Mouse (Mus musculus): Measurements from ENCODE around the gene Psmd1. TPM values are rescaled to one million over a fixed set of nuclear protein-coding genes. Genes with fewer than 3 reads are reported as not detected.
A peak's percentile ranks its signal among the peaks of the same experiment; 100 is the strongest.

Gene Psmd1
- polyA plus RNA-seq, 1 experiment from 2014 or later, result 182 TPM

- Histone ChIP-seq H3K9ac (no peak overlapping the region), H3K27ac (no peak overlapping the region), H3K27me3 (no peaks in the 10 kb centered on the region), H3K9me3 (replicated peaks) (no peaks in the 10 kb centered on the region), H3K4me2 (no peak overlapping the region), H3K36me3 (peaks cover 33% of the 10 kb centered on the region), H3K4me3 (replicated peaks) (no peak overlapping the region), H3K4me1 (no peaks in the 10 kb centered on the region)
- 49% methylated on average over 7 of the region's 7 CpGs for WGBS
- peak; percentile 44; the same call in 1 of the 2 replicates for ATAC-seq (replicated peaks; ENCODE audit: low FRiP score)
These were observed 114.5 kb downstream of the Psmd1 start for GRCm38 (mm10) chr1:86178462-86179253.

DNA sequence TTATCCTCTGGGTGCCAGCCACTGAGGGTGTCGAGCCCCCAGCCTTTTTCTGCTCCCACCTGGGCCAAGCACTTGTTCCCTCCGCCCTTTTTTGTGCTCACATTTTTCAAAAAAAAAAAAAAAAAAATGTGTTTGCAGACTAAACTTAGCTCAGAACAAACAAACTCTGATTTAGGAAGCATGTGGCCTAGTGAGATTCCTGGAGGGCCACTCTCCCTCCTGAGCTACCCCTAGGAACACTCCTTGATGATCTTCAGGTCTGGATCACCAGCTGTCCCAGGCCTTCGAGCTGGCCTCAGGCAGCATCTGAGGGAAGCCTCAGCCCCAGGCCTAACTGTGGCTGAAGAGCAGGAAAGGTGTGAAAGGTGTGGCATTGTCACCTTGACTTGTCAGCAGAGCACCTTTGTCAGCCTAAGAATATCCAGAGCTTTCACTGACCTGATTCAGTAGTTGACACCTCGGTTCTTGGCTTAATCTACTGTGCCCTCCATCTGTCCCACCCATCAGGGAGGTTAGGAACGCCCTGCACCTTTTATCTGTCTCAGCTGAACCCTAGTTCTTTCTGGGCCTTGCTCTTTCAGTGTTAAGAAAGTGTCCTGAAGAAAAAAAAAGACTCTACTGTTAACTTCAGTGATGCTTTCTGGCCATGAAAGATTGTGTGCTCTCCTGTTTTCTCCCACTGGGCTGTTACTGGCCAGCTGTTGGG lies 118.0 kb downstream of the Psmd1 start:
- Histone ChIP-seq H3K4me3 (replicated peaks) (no peak overlapping the region), H3K4me1 (no peaks in the 10 kb centered on the region), H3K4me2 (no peak overlapping the region), H3K9ac (no peak overlapping the region), H3K36me3 (peaks cover 12% of the 10 kb centered on the region), H3K9me3 (replicated peaks) (no peaks in the 10 kb centered on the region), H3K27ac (no peak overlapping the region), H3K27me3 (no peaks in the 10 kb centered on the region)
- ATAC-seq (replicated peaks; ENCODE audit: low FRiP score), result no peak
- 65% methylated on average over 5 of the region's 5 CpGs for whole genome bisulfite sequencing

DNA sequence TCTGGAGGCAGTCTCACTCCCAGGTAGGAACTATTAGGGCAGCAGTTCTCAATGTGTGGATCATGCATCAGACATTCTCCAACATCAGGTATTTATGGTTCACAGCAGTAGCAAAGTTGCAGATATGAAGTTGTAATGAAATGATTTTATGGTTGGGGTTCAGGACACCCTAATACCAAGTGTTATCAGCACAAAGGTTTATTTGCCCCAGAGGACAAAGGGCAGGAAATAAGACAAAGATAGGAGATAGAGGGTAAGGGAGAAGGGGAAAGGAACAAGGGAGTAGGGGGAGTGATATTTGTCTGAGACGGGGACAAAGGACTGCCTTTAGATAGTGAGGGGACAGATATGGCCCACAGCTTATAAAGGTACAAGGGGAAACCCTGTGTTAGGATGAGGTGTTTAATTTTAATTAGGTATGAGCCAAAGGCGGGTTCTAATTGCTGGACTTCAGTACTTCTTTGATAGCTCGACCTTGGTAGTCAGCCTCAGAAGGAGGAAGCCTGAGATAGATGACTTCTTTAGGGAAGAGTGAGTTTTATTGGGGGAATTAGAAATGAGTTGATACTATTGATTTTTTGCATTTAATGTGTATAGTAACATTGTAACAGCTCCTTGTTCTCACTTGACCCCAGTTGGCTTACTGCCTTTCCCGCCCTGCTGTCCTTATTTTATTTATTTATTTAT lies 119.5 kb downstream of the Psmd1 start:
- 79% methylated on average over 4 of the region's 4 CpGs for WGBS

GRCm38 (mm10) chr1:86186762-86187161 lies 122.6 kb downstream of the Psmd1 start:
- Histone ChIP-seq H3K9me3 (replicated peaks) (no peaks in the 10 kb centered on the region), H3K36me3 (peaks cover 9% of the 10 kb centered on the region; the same call in 1 of the 2 replicates), H3K4me1 (peaks cover 11% of the 10 kb centered on the region; the same call in 1 of the 2 replicates), H3K27me3 (no peaks in the 10 kb centered on the region), H3K9ac (no peak overlapping the region), H3K4me2 (no peak overlapping the region), H3K27ac (no peak overlapping the region), H3K4me3 (replicated peaks) (no peak overlapping the region)
- 86% methylated on average over 7 of the region's 7 CpGs for whole genome bisulfite sequencing
- no peak for ATAC-seq (replicated peaks; ENCODE audit: low FRiP score)

More for the DNA sequence above, 119.5 kb downstream of the Psmd1 start:
- no peaks in the 10 kb centered on the region for H3K27me3 ChIP-seq
- no peak overlapping the region for H3K4me2 ChIP-seq
- no peak for ATAC-seq (replicated peaks; ENCODE audit: low FRiP score)
- no peak overlapping the region for H3K9ac ChIP-seq
- no peaks in the 10 kb centered on the region for H3K9me3 ChIP-seq (replicated peaks)
- 0 out of 2 replicates have a peak, but pooled peaks cover 6% of the 10 kb centered on the region for H3K4me1 ChIP-seq
- H3K36me3 ChIP-seq, result 0 out of 2 replicates have a peak, but pooled peaks cover under 1% of the 10 kb centered on the region
- no peak overlapping the region for H3K4me3 ChIP-seq (replicated peaks)
- H3K27ac ChIP-seq, result no peak overlapping the region

DNA sequence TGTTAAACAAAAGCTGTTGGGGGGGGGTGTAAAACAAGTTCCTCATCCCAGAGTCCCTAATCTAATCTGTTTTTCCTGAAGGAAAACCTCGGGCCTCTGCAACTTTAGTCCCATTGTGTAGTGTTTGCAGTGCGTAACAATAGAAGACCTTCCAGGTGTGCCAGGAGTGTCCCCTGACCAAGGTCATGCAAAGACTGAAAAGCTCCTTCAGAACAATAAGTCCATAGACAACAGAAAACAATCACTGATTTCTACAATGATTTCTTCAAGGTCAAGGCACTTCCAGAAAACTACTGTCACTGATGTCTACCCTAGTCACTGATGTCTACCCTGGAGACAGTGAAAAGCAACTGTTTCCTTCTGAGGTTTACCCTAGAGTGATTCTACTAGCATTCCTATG lies 123.7 kb downstream of the Psmd1 start:
- peaks cover 11% of the 10 kb centered on the region; the same call in 1 of the 2 replicates for H3K4me1 ChIP-seq
- H3K27me3 ChIP-seq, result no peaks in the 10 kb centered on the region
- peaks cover 13% of the 10 kb centered on the region for H3K36me3 ChIP-seq
- H3K4me3 ChIP-seq (replicated peaks), result no peak overlapping the region
- H3K9ac ChIP-seq, result no peak overlapping the region
- H3K4me2 ChIP-seq, result no peak overlapping the region
- 61% methylated on average over 2 of the region's 2 CpGs for WGBS
- H3K27ac ChIP-seq, result peak overlapping the region; percentile 56
- no peaks in the 10 kb centered on the region for H3K9me3 ChIP-seq (replicated peaks)
- no peak for ATAC-seq (replicated peaks; ENCODE audit: low FRiP score)

DNA sequence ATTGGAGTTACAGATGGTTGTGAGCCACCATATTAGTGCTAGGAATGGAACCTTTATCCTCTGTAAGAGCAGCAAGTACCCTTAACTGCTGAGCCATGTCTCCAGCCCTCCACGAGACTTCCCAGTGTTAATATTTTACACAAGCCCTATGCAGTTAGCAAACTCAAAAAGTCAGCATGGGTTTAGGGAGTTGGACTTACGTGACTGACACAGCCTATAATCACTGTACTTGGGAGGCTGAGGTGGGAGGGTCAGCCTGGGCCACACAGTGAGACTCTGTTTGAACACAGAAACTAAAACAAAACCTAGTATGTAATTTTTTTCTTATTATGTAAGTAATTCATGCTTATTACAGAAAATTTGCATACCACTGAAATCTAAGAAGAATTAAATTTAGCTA lies 124.1 kb downstream of the Psmd1 start:
- H3K27ac ChIP-seq, result peak overlapping the region; percentile 56
- H3K4me2 ChIP-seq, result no peak overlapping the region
- no peak overlapping the region for H3K9ac ChIP-seq
- H3K36me3 ChIP-seq, result peaks cover 13% of the 10 kb centered on the region
- WGBS, result 64% methylated on average over 2 of the region's 2 CpGs
- peak; percentile 57; the same call in 1 of the 2 replicates for ATAC-seq (replicated peaks; ENCODE audit: low FRiP score)
- H3K4me3 ChIP-seq (replicated peaks), result no peak overlapping the region
- no peaks in the 10 kb centered on the region for H3K27me3 ChIP-seq
- H3K4me1 ChIP-seq, result peaks cover 11% of the 10 kb centered on the region; the same call in 1 of the 2 replicates
- H3K9me3 ChIP-seq (replicated peaks), result no peaks in the 10 kb centered on the region

Other genes with a start within 250 kb of the Psmd1 start
- 220 and 231 TPM in 2 replicates for gene Itm2c, start 170.1 kb upstream of the Psmd1 start, polyA plus RNA-seq (2015; fragmentation: Nextera tagmentation; extraction: Ambion mirVana)
- gene 4933407L21Rik, start 135.9 kb upstream of the Psmd1 start, polyA plus RNA-seq (2015; fragmentation: Nextera tagmentation; extraction: Ambion mirVana), result 1.5 and 1.8 TPM in 2 replicates
- 0.04 TPM in 1 of 2 replicates, not detected in the other for gene Gpr55, start 103.4 kb upstream of the Psmd1 start, polyA plus RNA-seq (2015; fragmentation: Nextera tagmentation; extraction: Ambion mirVana)
- not detected in 2 replicates for gene Spata3, start 47.6 kb upstream of the Psmd1 start, polyA plus RNA-seq (2015; fragmentation: Nextera tagmentation; extraction: Ambion mirVana)
- 1.1 and 1.2 TPM in 2 replicates for gene 2810459M11Rik, start 18.5 kb upstream of the Psmd1 start, polyA plus RNA-seq (2015; fragmentation: Nextera tagmentation; extraction: Ambion mirVana)
- gene Htr2b, start 47.6 kb downstream of the Psmd1 start, polyA plus RNA-seq (2015; fragmentation: Nextera tagmentation; extraction: Ambion mirVana), result 1.1 and 1.3 TPM in 2 replicates
- not detected in 2 replicates for gene Gm21972, start 69.2 kb downstream of the Psmd1 start, polyA plus RNA-seq (2015; fragmentation: Nextera tagmentation; extraction: Ambion mirVana)
- gene Armc9, start 90.4 kb downstream of the Psmd1 start, polyA plus RNA-seq (2015; fragmentation: Nextera tagmentation; extraction: Ambion mirVana), result 25.3 and 29.9 TPM in 2 replicates
- 7.5 and 7.8 TPM in 2 replicates for gene B3gnt7, start 238.4 kb downstream of the Psmd1 start, polyA plus RNA-seq (2015; fragmentation: Nextera tagmentation; extraction: Ambion mirVana)

All from kidney, embryonic 15.5 days (tissue).